Mouse (Mus musculus) forebrain, embryonic 14.5 days (tissue): ENCODE measurements around the gene Depdc1b. TPM values are rescaled to one million over a fixed set of nuclear protein-coding genes. Genes with fewer than 3 reads are reported as not detected.

Source experiments
- polyA plus RNA-seq: library from polyadenylated mRNA; unstranded; fragments of >200 nt; fragmentation: Nextera tagmentation; extraction: Ambion mirVana; gene quantifications from 2 replicates; pipeline ENCODE4 v1.2.1, GENCODE M21; 2014

Depdc1b gene
- polyA plus RNA-seq, 1 experiment from 2014 or later, result 6.8 TPM

Other genes starting within 250 kb of the Depdc1b start
- gene Ndufaf2, start 157.7 kb upstream of the Depdc1b start, polyA plus RNA-seq, result 84.5 and 85.5 TPM in 2 replicates
- 36.2 and 40.7 TPM in 2 replicates for gene Ercc8, start 157.6 kb upstream of the Depdc1b start, polyA plus RNA-seq
- 1.3 and 1.6 TPM in 2 replicates for gene Elovl7, start 101.9 kb upstream of the Depdc1b start, polyA plus RNA-seq
- gene Pde4d, start 133.6 kb downstream of the Depdc1b start, polyA plus RNA-seq, result 13.7 and 17.2 TPM in 2 replicates